8 mouse cellular contexts compared by ENCODE assay signal in the genomic region with DNA sequence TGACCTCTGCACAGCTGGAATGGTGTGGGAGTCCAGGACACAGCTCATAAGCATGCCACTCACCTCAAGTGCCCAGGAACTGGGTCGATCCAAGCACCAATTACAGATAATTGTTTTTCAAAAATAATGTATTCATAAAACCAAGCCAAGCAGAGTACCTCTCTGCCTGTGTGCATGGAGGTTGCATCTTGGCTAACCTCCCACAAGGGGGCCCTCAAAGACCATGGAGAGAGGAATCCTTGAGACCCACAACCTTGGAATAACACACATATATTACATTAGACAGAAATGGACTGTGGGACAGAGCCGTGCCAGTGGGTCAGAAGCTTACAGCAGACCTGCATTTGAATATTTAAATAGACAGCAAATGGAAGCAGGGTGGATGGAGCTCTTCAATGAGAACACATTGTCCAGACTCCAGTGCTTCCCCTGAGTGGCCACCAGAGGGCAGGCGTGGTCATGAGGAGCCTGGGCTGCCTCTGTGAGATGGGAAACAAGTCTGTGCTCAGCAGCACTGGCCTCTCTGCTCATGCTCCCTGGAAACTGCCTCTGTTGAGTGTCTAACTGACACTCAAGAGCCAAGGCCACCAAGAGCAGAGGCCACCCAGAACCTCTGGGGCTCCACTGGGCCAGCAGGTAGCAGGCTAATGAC.
DNase-seq lines count a peak whose midpoint lies in the region; ATAC-seq and TF ChIP-seq lines count a peak whose summit lies in the region.

No protein-coding gene starts in this region.

- peak; percentile 70 for DNase-seq in ES-E14 (ENCODE audit: low read depth, low spot score)
- DNase-seq in adrenal gland, postnatal 4 days (ENCODE audit: low spot score in 2 of 2), result peak; percentile 16 to 27
- DNase-seq in embryonic facial prominence, embryonic 14.5 days (ENCODE audit: low spot score), result peak; percentile 70
- DNase-seq in heart, postnatal 14 days, result peak; percentile 72 to 79
- DNase-seq in kidney, postnatal 4 days, result peak; percentile 82 to 84
- peak; percentile 86 for DNase-seq in lung, embryonic 14.5 days
- DNase-seq in retina, postnatal 7 days (ENCODE audit: low read depth, low spot score), result peak; percentile 59
- peak; percentile 41 to 66 for DNase-seq in urinary bladder, postnatal 4 days (ENCODE audit: low spot score in 2 of 2)

- ATAC-seq in embryonic facial prominence, embryonic 14.5 days (ENCODE audit: low read depth), result peak; percentile 70; the same call in 1 of the 2 replicates
- peak; percentile 44 for ATAC-seq in lung, embryonic 14.5 days (ENCODE audit: insufficient read depth)

- intact Hi-C loops in heart, postnatal 14 days (cut with DNase I), result loop anchor here (5.0 kb wide), 1 partner anchor 613 kb away; no protein-coding TSS in a partner anchor

- no peak overlapping the region for H3K4me2 ChIP-seq in embryonic facial prominence, embryonic 14.5 days (ENCODE audit: low read depth, low read length)
- H3K4me2 ChIP-seq in lung, embryonic 14.5 days, result no peak overlapping the region

- H3K36me3 ChIP-seq in ES-E14 (ENCODE audit: control insufficient read depth, insufficient read depth, low read length, poor library complexity, severe bottlenecking), result no peaks in the 10 kb centered on the region
- H3K36me3 ChIP-seq in embryonic facial prominence, embryonic 14.5 days (ENCODE audit: control insufficient read depth, insufficient read depth, low read length), result no peaks in the 10 kb centered on the region
- H3K36me3 ChIP-seq in lung, embryonic 14.5 days (ENCODE audit: insufficient read depth), result no peaks in the 10 kb centered on the region

- H3K9ac ChIP-seq in ES-E14 (ENCODE audit: insufficient read depth, low read depth, low read length, poor library complexity, severe bottlenecking), result no peak overlapping the region
- no peak overlapping the region for H3K9ac ChIP-seq in embryonic facial prominence, embryonic 14.5 days (ENCODE audit: low read depth, low read length)
- no peak overlapping the region for H3K9ac ChIP-seq in lung, embryonic 14.5 days

- no peaks in the 10 kb centered on the region for H3K9me3 ChIP-seq in ES-E14 (ENCODE audit: control insufficient read depth, insufficient read depth, low read depth, low read length)
- peaks cover 1% of the 10 kb centered on the region; the same call in 1 of the 2 replicates for H3K9me3 ChIP-seq in embryonic facial prominence, embryonic 14.5 days (ENCODE audit: control insufficient read depth, low read length)
- H3K9me3 ChIP-seq in lung, embryonic 14.5 days (ENCODE audit: low read depth, low read length), result no peaks in the 10 kb centered on the region

- TF ChIP-seq CTCF in lung, embryonic 14.5 days (IDR thresholded peaks at IDR 0.05; ENCODE audit: low read depth), result peak; percentile 91

- H3K27me3 ChIP-seq in embryonic facial prominence, embryonic 14.5 days (replicated peaks; ENCODE audit: control insufficient read depth, insufficient read depth, low read length), result no peaks in the 10 kb centered on the region
- no peaks in the 10 kb centered on the region for H3K27me3 ChIP-seq in lung, embryonic 14.5 days (ENCODE audit: insufficient read depth, low read length)

- peaks cover 0 to 9% of the 10 kb centered on the region in 2 experiments; a peak in 1 of 4 replicates for H3K4me1 ChIP-seq in ES-E14 (ENCODE audit: control insufficient read depth in 2 of 2, insufficient read depth in 2 of 2, low read length in 2 of 2, poor library complexity in 1 of 2)
- H3K4me1 ChIP-seq in embryonic facial prominence, embryonic 14.5 days (ENCODE audit: control insufficient read depth, insufficient read depth, low read length), result no peaks in the 10 kb centered on the region
- no peaks in the 10 kb centered on the region for H3K4me1 ChIP-seq in lung, embryonic 14.5 days (ENCODE audit: insufficient read depth)

- no peak overlapping the region for H3K4me3 ChIP-seq in ES-E14 (ENCODE audit: insufficient read depth in 1 of 2, low read depth in 1 of 2, low read length in 2 of 2, poor library complexity in 1 of 2, severe bottlenecking in 1 of 2)
- no peak overlapping the region for H3K4me3 ChIP-seq in embryonic facial prominence, embryonic 14.5 days (ENCODE audit: low read depth, low read length)
- H3K4me3 ChIP-seq in lung, embryonic 14.5 days (ENCODE audit: low read depth, low read length), result no peak overlapping the region

- in situ Hi-C loops in ES-E14 (cut with MboI; ENCODE audit: low sequenced_read_pairs in 2 of 2, unreplicated experiment in 2 of 2), result no loop called here

- no peak overlapping the region for H3K27ac ChIP-seq in ES-E14 (ENCODE audit: insufficient read depth, low read depth, low read length, poor library complexity, severe bottlenecking)
- H3K27ac ChIP-seq in embryonic facial prominence, embryonic 14.5 days (replicated peaks; ENCODE audit: low read depth, low read length), result no peak overlapping the region
- H3K27ac ChIP-seq in lung, embryonic 14.5 days (ENCODE audit: low read depth), result no peak overlapping the region

- WGBS in embryonic facial prominence, embryonic 14.5 days, result 28% methylated on average over 3 of the region's 3 CpGs
- 31% methylated on average over 3 of the region's 3 CpGs for WGBS in lung, embryonic 14.5 days

TF ChIP-seq in ES-E14, 5 proteins besides CTCF, POLR2A, EP300 and RAD21:
- TF ChIP-seq ZNF384 (IDR thresholded peaks at IDR 0.05; ENCODE audit: low read depth, low read length), result no peak
- peak; percentile 47; the same call in 1 of the 2 replicates for TF ChIP-seq ZC3H11A (IDR thresholded peaks at IDR 0.05; ENCODE audit: borderline replicate concordance, low read depth, low read length)

Comparison
In these comparisons a context has a peak if more than half of its experiments do, and no peak if none do; other contexts are left out.
1. DNase-seq: peak in every context shown above with its lines; median percentile 86 in lung, embryonic 14.5 days; 83 in kidney, postnatal 4 days; 76 in heart, postnatal 14 days; 70 in ES-E14; 70 in embryonic facial prominence, embryonic 14.5 days; 59 in retina, postnatal 7 days; 54 in urinary bladder, postnatal 4 days; 22 in adrenal gland, postnatal 4 days.